Mouse (Mus musculus): ENCODE measurements around the gene Mtx3. TPM values are rescaled to one million over a fixed set of nuclear protein-coding genes. Genes with fewer than 3 reads are reported as not detected.

Gene Mtx3
- total RNA-seq, 2 experiments from 2014 or later: 8.1 to 12.0 TPM

- no peak for DNase-seq
Observed at GRCm38 (mm10) chr13:92882986-92883720, 38.6 kb downstream of the Mtx3 start.

- no peak for DNase-seq
Observed at GRCm38 (mm10) chr13:92884206-92884605, 39.6 kb downstream of the Mtx3 start.

GRCm38 (mm10) chr13:92884930-92885329, 40.4 kb downstream of the Mtx3 start:
- no peak for DNase-seq

GRCm38 (mm10) chr13:92899087-92899486, 54.5 kb downstream of the Mtx3 start:
- no peak for DNase-seq

- no peak for DNase-seq
Observed at GRCm38 (mm10) chr13:92903291-92903690, 58.7 kb downstream of the Mtx3 start.

GRCm38 (mm10) chr13:92905944-92906343, 61.4 kb downstream of the Mtx3 start:
- DNase-seq: no peak

- DNase-seq: no peak
Observed at GRCm38 (mm10) chr13:92907366-92907765, 62.8 kb downstream of the Mtx3 start.

Other genes starting within 250 kb of the Mtx3 start
- 10 to 100 TPM; 21.2 to 26.8 TPM for gene Serinc5, start 233.7 kb upstream of the Mtx3 start, total RNA-seq (2021)
- 100 to 1,000 TPM; 129 to 131 TPM for gene Thbs4, start 49.9 kb upstream of the Mtx3 start, total RNA-seq (2021)

All from gastrocnemius, postnatal 10 days (tissue).